Comparison of ENCODE assay signal across 18 mouse cellular contexts in genomic region chr2:75154448-75154847, GRCm38 (mm10).
DNase-seq lines count a peak whose midpoint lies in the region; ATAC-seq and TF ChIP-seq lines count a peak whose summit lies in the region.
"Had no signal": no experiment of that assay in that cellular context is flagged by ENCODE, and none has a peak within 500 bp of the region (broad histone marks: within the 10 kb centered on the region; RNA-seq: fewer than 3 reads in every experiment).

No protein-coding gene starts in this region.

- no peak for TF ChIP-seq CTCF in testis, adult 2 months (IDR thresholded peaks at IDR 0.05; ENCODE audit: control insufficient read depth, insufficient read depth, insufficient replicate concordance, low read depth, low read length)

- no peaks in the 10 kb centered on the region for H3K36me3 ChIP-seq in kidney, embryonic 14.5 days (ENCODE audit: control insufficient read depth, insufficient read depth, low read length)
- H3K36me3 ChIP-seq in testis, adult 2 months (ENCODE audit: control insufficient read depth, insufficient read depth, low read length) = no peaks in the 10 kb centered on the region
- H3K36me3 ChIP-seq: embryonic facial prominence, embryonic 12.5 days; forebrain, embryonic 10.5 days; hindbrain, embryonic 15.5 days; midbrain, embryonic 10.5 days; neural tube, embryonic 12.5 days had no signal

- peak; percentile 76 for DNase-seq in heart, adult 11 months
- no peak for DNase-seq in heart, postnatal 25 days (ENCODE audit: low spot score)
- DNase-seq in kidney, postnatal 4 days = no peak
- no peak for DNase-seq in testis, postnatal 10 days (ENCODE audit: low spot score)
- no peak for DNase-seq in frontal cortex, postnatal 25 days (ENCODE audit: low spot score in 2 of 2)
- DNase-seq: adrenal gland, postnatal 25 days; cerebellum, adult 8-10 months; gastrocnemius, postnatal 14 days; heart, postnatal 10 days; kidney, adult 11 months; thymus, postnatal 14 days had no signal

- no peaks in the 10 kb centered on the region for H3K9me3 ChIP-seq in kidney, embryonic 14.5 days (ENCODE audit: control insufficient read depth, low read length)
- H3K9me3 ChIP-seq: embryonic facial prominence, embryonic 12.5 days; forebrain, embryonic 10.5 days; hindbrain, embryonic 15.5 days; midbrain, embryonic 10.5 days; neural tube, embryonic 12.5 days had no signal

- H3K4me1 ChIP-seq in kidney, embryonic 14.5 days (ENCODE audit: control insufficient read depth, insufficient read depth, low read length) = peaks cover 2% of the 10 kb centered on the region; the same call in 1 of the 2 replicates
- peaks cover 3% of the 10 kb centered on the region; the same call in 1 of the 2 replicates for H3K4me1 ChIP-seq in testis, adult 2 months (ENCODE audit: control insufficient read depth, insufficient read depth, low read length)
- H3K4me1 ChIP-seq: hindbrain, embryonic 15.5 days; midbrain, embryonic 10.5 days; neural tube, embryonic 12.5 days had no signal

- no peak for TF ChIP-seq POLR2A in testis, adult 2 months (IDR thresholded peaks at IDR 0.05; ENCODE audit: control insufficient read depth, low read depth, low read length)

- no peaks in the 10 kb centered on the region for H3K27me3 ChIP-seq in kidney, embryonic 14.5 days (ENCODE audit: control insufficient read depth, insufficient read depth, low read length)
- H3K27me3 ChIP-seq in testis, adult 2 months (ENCODE audit: control insufficient read depth, insufficient read depth, low read length) = no peaks in the 10 kb centered on the region
- H3K27me3 ChIP-seq: embryonic facial prominence, embryonic 12.5 days; hindbrain, embryonic 15.5 days; neural tube, embryonic 12.5 days had no signal

- 68% methylated on average over 3 of the region's 3 CpGs for WGBS in kidney, embryonic 14.5 days

- H3K27ac ChIP-seq in kidney, embryonic 14.5 days (ENCODE audit: low read depth, low read length) = no peak overlapping the region
- peak overlapping the region; percentile 25; the same call in 1 of the 2 replicates for H3K27ac ChIP-seq in testis, adult 2 months (ENCODE audit: control insufficient read depth, insufficient read depth, low read depth, low read length)
- H3K27ac ChIP-seq: embryonic facial prominence, embryonic 12.5 days; forebrain, embryonic 10.5 days; hindbrain, embryonic 15.5 days; midbrain, embryonic 10.5 days; neural tube, embryonic 12.5 days had no signal

- no peak for ATAC-seq in kidney, embryonic 14.5 days (ENCODE audit: low FRiP score, low TSS enrichment)

- peak overlapping the region; percentile 10; the same call in 1 of the 2 replicates for H3K4me2 ChIP-seq in kidney, embryonic 14.5 days (replicated peaks; ENCODE audit: low read depth, low read length)
- H3K4me2 ChIP-seq: embryonic facial prominence, embryonic 12.5 days; hindbrain, embryonic 15.5 days; neural tube, embryonic 12.5 days had no signal

- H3K9ac ChIP-seq in kidney, embryonic 14.5 days (ENCODE audit: low read depth, low read length) = no peak overlapping the region
- H3K9ac ChIP-seq: embryonic facial prominence, embryonic 12.5 days; hindbrain, embryonic 15.5 days; neural tube, embryonic 12.5 days had no signal

- intact Hi-C loops in heart, postnatal 25 days (cut with DNase I) = loop anchor here (5.0 kb wide), 1 partner anchor 158 kb away; no protein-coding TSS in a partner anchor

- no peak overlapping the region; the same call in 1 of the 2 replicates for H3K4me3 ChIP-seq in kidney, embryonic 14.5 days (ENCODE audit: low read length)
- H3K4me3 ChIP-seq in testis, adult 2 months (ENCODE audit: control insufficient read depth, low read depth, low read length) = no peak overlapping the region
- H3K4me3 ChIP-seq: embryonic facial prominence, embryonic 12.5 days; forebrain, embryonic 10.5 days; hindbrain, embryonic 15.5 days; midbrain, embryonic 10.5 days; neural tube, embryonic 12.5 days had no signal
